Comparison of ENCODE assay signal across 16 mouse cellular contexts in the genomic region with DNA sequence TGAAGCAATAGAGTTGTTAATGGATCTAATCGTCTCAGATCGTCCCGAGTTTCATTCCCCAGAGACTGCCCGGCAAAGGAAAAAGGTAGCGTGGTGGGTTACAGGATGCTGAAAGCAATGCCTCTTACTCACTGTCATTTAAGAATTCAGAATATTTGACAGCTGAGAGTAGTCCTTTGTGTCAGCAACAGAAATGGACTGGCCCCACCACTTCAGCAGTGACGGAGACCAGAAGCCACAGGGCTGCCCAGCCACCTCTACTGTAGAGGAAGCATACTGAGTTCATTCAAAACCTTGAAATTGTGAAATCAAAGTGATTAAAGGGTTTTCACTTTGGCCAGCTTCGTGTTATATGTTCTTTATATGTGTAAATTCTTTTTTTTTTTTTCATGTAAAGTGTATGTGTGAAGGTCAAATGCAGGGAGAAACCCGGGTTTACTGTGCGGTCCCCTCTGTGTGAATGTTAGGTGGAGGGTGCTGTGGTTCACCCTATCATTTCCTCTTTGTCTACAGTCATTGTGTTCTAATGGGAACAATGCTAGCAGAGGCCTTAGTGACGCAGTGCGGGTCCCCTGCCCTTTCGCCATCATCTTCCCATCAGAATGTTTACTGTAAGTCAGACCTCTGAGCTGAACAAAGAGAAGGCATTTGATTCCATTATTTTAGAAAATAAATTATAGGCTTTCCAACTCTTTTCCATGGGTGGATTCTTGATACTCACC. TPM values are rescaled to one million over a fixed set of nuclear protein-coding genes. Genes with fewer than 3 reads are reported as not detected.
DNase-seq lines count a peak whose midpoint lies in the region; ATAC-seq lines count a peak whose summit lies in the region.
"Had no signal": no experiment of that assay in that cellular context is flagged by ENCODE, and none has a peak within 500 bp of the region (broad histone marks: within the 10 kb centered on the region; RNA-seq: fewer than 3 reads in every experiment).

No protein-coding gene starts in this region.

- no peaks in the 10 kb centered on the region for H3K9me3 ChIP-seq in heart, embryonic 10.5 days
- H3K9me3 ChIP-seq in neural tube, embryonic 14.5 days (ENCODE audit: control insufficient read depth, low read length): no peaks in the 10 kb centered on the region
- H3K9me3 ChIP-seq: hindbrain, embryonic 15.5 days had no signal

- H3K27ac ChIP-seq in heart, embryonic 10.5 days: peak overlapping the region; percentile 75
- H3K27ac ChIP-seq in neural tube, embryonic 14.5 days (ENCODE audit: low read depth, low read length): no peak overlapping the region
- H3K27ac ChIP-seq: hindbrain, embryonic 15.5 days; kidney, postnatal 0 days had no signal

- H3K4me2 ChIP-seq in neural tube, embryonic 14.5 days (ENCODE audit: low read depth, low read length): no peak overlapping the region
- H3K4me2 ChIP-seq: hindbrain, embryonic 15.5 days had no signal

- no peak overlapping the region for H3K9ac ChIP-seq in neural tube, embryonic 14.5 days (replicated peaks; ENCODE audit: low read depth, low read length)
- H3K9ac ChIP-seq: hindbrain, embryonic 15.5 days; liver, postnatal 0 days had no signal

- peaks cover 12% of the 10 kb centered on the region; the same call in 1 of the 2 replicates for H3K4me1 ChIP-seq in heart, embryonic 10.5 days
- no peaks in the 10 kb centered on the region for H3K4me1 ChIP-seq in neural tube, embryonic 14.5 days (ENCODE audit: control insufficient read depth, insufficient read depth, low read length)
- H3K4me1 ChIP-seq: hindbrain, embryonic 15.5 days had no signal

- H3K36me3 ChIP-seq in heart, embryonic 10.5 days: no peaks in the 10 kb centered on the region
- no peaks in the 10 kb centered on the region for H3K36me3 ChIP-seq in neural tube, embryonic 14.5 days (ENCODE audit: control insufficient read depth, insufficient read depth, low read length)
- H3K36me3 ChIP-seq: hindbrain, embryonic 15.5 days had no signal

- WGBS in heart, embryonic 10.5 days: 39% methylated on average over 12 of the region's 12 CpGs
- 53% methylated on average over 12 of the region's 12 CpGs for WGBS in neural tube, embryonic 14.5 days

- DNase-seq in heart, embryonic 10.5 days (ENCODE audit: low spot score): peak; percentile 79
- DNase-seq in heart, adult 18-20 months: no peak
- DNase-seq in neural tube, embryonic 10.5 days (ENCODE audit: extremely low spot score, low spot score): no peak
- no peak for DNase-seq in urinary bladder, postnatal 36 days (ENCODE audit: low spot score in 2 of 2)
- DNase-seq in kidney, postnatal 14 days: no peak
- DNase-seq: B cell, adult 2 months; cerebellum, adult 18-20 months; liver, postnatal 0 days; thymus, postnatal 36 days had no signal

- 0 out of 2 replicates have a peak overlapping the region, but pooled peaks have one; percentile 12 for H3K4me3 ChIP-seq in heart, embryonic 10.5 days
- H3K4me3 ChIP-seq in neural tube, embryonic 14.5 days (ENCODE audit: low read depth, low read length): no peak overlapping the region
- H3K4me3 ChIP-seq: hindbrain, embryonic 15.5 days had no signal

- peak; percentile 34; the same call in 1 of the 2 replicates for ATAC-seq in neural tube, embryonic 14.5 days (ENCODE audit: low read depth)
- peak; percentile 55; the same call in 1 of the 2 replicates for ATAC-seq in megakaryocyte progenitor cell, adult 5-6 weeks (replicated peaks; ENCODE audit: poor library complexity)
- ATAC-seq in megakaryocyte, adult 5-6 weeks (ENCODE audit: poor library complexity, severe bottlenecking): no peak
- ATAC-seq: intestine, postnatal 0 days; liver, postnatal 0 days; Patski had no signal

- no peaks in the 10 kb centered on the region for H3K27me3 ChIP-seq in heart, embryonic 10.5 days (ENCODE audit: insufficient read depth, poor library complexity, severe bottlenecking)
- H3K27me3 ChIP-seq in neural tube, embryonic 14.5 days (ENCODE audit: control insufficient read depth, insufficient read depth, low read length): no peaks in the 10 kb centered on the region
- H3K27me3 ChIP-seq: hindbrain, embryonic 15.5 days; Patski had no signal

RNA-seq across cellular contexts. Expression of gene Fgf7, which starts 19.3 kb away (rescaled TPM):
- polyA plus RNA-seq in heart, embryonic 10.5 days (2016; fragmentation: Nextera tagmentation; extraction: Ambion mirVana): 0.46 and 0.74 TPM in 2 replicates
- 1 to 10 TPM; 2.4 to 2.5 TPM for total RNA-seq in heart, adult 18-20 months (2021)
- polyA plus RNA-seq in neural tube, embryonic 14.5 days (2014; fragmentation: Nextera tagmentation; extraction: Ambion mirVana): 0.70 and 1.1 TPM in 2 replicates
- not detected in 2 replicates for total RNA-seq in megakaryocyte progenitor cell, adult 5-6 weeks (2015)
- not detected in 2 replicates for total RNA-seq in megakaryocyte progenitor cell, adult 5-6 weeks (2017)
- total RNA-seq in megakaryocyte, adult 5-6 weeks (2015): 0.20 TPM in 1 of 2 replicates, not detected in the other
- 0.49 TPM in 1 of 2 replicates, not detected in the other for total RNA-seq in megakaryocyte, adult 5-6 weeks (2017)
- polyA plus RNA-seq: liver, postnatal 0 days had no signal
